Mouse (Mus musculus) lung, postnatal 0 days (tissue): Measurements from ENCODE around the gene Ptpdc1.

Source experiments
- CTCF ChIP-seq: IDR thresholded peaks from 2 replicates; pipeline ENCODE4 v1.5.1; 2016; ENCODE audit warnings: antibody characterized with exemption, mild to moderate bottlenecking
- EP300 ChIP-seq: IDR thresholded peaks from 2 replicates; pipeline ENCODE4 v1.6.1; 2016; ENCODE audit warnings: antibody characterized with exemption, mild to moderate bottlenecking, control low read depth

DNA sequence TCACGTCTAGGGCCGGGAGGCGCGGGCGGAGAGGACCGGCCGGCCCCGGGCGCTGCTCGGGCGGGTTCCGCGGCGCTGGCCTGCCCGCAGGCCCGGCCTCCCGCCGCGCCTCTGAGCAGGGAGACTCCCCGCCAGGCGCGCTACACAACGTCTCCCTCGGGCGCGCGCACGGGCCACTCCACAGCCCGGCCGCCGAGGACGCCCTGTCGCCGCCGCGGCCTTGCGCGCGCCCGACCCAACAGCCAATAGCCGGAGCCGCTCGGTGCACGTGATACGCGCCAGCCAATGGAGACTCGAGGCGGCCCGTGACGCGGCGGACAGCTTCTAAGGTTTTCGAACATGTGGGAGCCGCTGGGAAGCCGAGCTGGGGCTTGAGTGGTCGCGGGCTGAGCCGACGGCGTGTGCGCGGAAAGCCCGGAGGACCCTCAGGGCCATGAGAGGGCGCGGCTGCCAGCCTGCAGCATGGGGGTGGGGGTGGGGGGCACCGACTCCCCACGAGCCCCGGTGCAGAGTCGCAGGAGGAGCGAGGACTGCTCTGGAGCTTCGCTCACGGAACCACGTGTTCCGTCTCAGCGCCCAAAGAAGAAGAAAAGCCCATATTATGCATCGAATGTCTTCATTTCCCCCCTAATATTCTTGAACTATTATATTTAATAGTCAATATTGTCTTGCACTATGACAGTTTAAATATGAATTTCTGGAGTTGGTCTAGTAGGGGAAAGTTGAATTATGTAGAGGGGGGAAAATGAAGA is at the start of gene Ptpdc1:
- TF ChIP-seq CTCF, result no peak
- no peak for TF ChIP-seq EP300
